Mouse (Mus musculus) common myeloid progenitor, adult 5-6 weeks (primary cell): ENCODE measurements around the gene Abhd12b. TPM values are rescaled to one million over a fixed set of nuclear protein-coding genes. Genes with fewer than 3 reads are reported as not detected.

Experiments
- ATAC-seq: replicated peaks from 2 replicates; pipeline ENCODE4 v1.8.0; 2016; ENCODE audit warnings: low read depth, mild to moderate bottlenecking, moderate TSS enrichment, inconsistent platforms; ENCODE audit not compliant: poor library complexity, severe bottlenecking
- total RNA-seq: library from RNA; stranded (forward); fragments of 200-1000, 187-1606 nt; gene quantifications from 2 replicates; pipeline ENCODE4 v1.2.3, GENCODE M21; 2017

Gene Abhd12b
- total RNA-seq, 1 experiment from 2014 or later, result not detected

- no peak for ATAC-seq
Measured at GRCm38 (mm10) chr12:70196341-70196740, 42.4 kb downstream of the Abhd12b start.

DNA sequence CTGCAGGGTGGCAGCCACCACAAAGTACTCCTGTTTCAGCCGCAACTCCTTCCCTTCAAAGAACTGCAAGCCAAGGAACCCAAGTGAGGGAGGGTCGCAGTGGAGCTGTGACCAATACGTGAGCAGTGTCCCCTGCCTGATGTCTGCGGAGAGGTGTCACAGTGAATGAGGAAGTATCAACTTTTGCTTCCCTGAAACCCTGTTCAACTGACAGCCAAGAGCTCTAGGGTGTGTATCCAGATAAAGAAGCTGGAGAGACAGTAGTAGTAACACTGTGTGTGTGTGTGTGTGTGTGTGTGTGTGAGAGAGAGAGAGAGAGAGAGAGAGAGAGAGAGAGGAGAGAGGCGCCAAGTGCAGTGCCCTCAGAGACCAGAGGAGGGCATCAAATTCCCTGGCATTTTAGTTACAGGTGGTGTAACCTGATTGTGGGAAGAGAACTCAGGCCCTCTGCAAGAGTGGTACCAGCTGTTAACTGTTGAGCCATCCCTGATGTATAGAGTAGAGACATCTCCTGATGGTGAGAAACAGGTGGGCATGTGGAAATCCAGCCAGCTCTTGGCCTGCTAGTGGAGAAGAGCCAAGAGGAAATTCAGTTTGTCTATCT, 48.1 kb downstream of the Abhd12b start:
- peak; percentile 91 for ATAC-seq

DNA sequence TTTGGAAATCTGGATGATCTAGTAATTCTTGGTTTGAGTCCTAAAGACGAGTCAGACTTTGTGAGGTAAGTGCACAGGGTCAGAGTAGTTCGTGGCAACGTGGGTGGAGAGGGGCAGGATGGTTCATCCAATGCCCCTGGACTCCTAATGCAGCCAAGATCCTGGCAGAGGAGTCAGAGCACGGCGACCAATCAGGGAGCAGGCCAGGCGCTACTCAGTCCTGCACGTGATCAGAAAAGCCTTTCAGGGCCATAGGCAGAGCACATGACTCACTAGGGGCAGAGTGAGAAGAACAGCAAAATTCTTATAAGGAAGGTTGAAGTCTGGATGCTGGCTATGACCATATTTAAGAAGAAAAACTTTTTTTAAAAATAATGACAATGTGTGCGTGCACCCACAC, 50.5 kb downstream of the Abhd12b start:
- ATAC-seq, result no peak

- no peak for ATAC-seq
Measured at GRCm38 (mm10) chr12:70208214-70208613, 54.3 kb downstream of the Abhd12b start.

DNA sequence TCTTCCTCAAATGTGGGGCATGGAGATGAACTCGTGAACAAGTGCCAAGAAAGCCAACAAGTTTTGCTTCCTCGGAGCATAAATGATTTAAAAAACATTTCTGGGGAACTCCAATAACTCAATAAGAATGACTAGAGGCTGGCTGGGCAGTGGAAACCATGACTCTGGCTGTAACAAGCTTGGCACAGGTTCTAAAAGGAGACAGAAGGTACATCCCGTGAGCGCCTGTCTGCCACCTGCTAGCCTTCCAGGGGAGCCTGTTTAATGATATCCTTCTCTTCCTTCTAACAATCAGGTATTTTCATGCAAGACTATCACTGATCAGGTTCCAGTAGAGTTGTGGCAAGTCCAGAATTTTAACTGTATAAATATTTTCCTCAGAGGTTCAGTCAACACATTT, 58.6 kb downstream of the Abhd12b start:
- ATAC-seq, result no peak

GRCm38 (mm10) chr12:70213601-70214000, 59.7 kb downstream of the Abhd12b start:
- ATAC-seq, result no peak

DNA sequence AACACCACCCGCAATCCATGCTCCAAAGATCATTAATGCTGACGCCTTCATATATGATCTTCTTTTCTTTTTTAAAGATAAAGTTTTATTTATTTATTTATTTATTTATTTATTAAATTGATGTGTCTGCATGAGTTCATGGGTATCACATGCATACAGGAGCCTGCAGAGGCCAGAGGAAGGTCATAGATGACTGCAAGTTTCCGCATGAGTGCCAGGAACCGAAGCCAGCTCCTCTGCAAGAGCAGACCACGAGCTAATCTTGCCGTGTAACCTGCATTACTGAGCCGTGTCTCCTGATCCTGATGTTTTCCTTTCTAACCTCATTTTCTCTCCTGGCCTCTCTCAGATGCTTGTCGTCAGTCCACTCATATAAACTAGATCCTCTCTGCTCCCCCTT, 60.3 kb downstream of the Abhd12b start:
- ATAC-seq, result no peak

DNA sequence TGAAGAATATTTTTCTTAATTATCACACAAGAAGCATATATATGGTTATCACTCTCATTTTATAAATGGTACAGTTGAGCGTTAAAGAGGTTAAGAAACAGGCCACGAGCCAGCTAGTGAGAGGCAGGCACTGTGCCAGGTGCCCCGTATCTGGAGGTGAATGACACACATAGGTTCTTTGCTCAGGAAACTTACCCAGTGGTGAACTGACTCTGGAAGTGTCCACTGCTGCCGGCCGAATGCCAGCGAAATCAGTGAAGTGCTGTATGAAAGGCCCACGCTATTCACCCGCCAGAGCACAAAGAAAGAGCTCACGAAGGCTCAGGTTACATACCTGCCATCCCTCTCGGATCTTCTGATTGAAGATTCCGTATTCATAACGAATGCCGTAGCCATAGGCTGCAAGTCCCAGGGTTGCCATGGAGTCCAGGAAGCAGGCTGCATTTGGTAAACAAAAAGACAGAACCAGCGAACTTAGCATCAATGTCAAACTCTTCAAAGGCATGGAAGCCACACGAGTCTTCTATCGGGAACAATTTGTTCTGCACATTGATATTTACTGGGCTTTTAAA, 62.4 kb downstream of the Abhd12b start:
- ATAC-seq, result no peak

- peak; percentile 91 for ATAC-seq
Measured at GRCm38 (mm10) chr12:70218795-70219540, 65.0 kb downstream of the Abhd12b start.

GRCm38 (mm10) chr12:70221425-70221824, 67.5 kb downstream of the Abhd12b start:
- ATAC-seq, result peak; percentile 30; the same call in 1 of the 2 replicates

DNA sequence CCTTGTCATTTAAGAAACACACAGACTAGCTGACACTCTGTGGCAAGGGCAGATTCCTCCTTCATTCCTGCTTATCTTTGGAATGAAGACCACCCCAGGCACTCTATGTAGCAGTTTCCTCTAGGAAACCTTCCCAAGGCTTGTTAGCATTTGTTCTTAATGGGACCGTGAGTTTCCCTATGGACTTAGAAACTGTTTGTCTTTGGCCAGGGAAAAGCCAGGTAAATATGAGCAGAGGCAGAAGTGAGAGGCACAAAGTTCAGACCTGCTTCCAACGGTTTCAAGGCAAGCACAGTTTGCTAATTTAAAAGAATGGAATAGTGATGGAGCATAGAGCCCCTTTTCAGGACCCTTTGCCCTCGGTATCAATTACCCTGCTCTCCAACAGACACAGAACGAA, 69.4 kb downstream of the Abhd12b start:
- no peak for ATAC-seq

DNA sequence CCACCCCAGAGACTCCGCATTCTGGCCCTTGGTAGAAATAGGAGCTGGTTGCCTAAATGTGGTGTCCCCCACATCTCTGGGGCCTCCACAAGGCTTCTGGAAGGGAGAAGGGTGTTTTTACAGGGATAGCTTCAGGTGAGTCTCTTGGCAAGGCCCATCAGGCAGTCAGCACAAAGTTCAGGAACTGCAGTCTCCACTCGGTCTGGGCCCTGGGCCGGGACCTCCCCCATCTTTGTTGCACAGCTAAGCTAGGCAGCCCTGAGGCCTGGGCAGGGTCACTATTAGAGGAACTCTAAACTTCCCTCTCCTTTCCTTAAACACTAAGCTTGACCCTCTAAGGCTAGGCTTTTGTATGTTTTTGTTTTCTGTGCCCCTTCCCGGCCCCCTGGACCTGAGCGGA, 72.7 kb downstream of the Abhd12b start:
- 0 out of 2 replicates have a peak, but pooled peaks have one; percentile 8 for ATAC-seq

DNA sequence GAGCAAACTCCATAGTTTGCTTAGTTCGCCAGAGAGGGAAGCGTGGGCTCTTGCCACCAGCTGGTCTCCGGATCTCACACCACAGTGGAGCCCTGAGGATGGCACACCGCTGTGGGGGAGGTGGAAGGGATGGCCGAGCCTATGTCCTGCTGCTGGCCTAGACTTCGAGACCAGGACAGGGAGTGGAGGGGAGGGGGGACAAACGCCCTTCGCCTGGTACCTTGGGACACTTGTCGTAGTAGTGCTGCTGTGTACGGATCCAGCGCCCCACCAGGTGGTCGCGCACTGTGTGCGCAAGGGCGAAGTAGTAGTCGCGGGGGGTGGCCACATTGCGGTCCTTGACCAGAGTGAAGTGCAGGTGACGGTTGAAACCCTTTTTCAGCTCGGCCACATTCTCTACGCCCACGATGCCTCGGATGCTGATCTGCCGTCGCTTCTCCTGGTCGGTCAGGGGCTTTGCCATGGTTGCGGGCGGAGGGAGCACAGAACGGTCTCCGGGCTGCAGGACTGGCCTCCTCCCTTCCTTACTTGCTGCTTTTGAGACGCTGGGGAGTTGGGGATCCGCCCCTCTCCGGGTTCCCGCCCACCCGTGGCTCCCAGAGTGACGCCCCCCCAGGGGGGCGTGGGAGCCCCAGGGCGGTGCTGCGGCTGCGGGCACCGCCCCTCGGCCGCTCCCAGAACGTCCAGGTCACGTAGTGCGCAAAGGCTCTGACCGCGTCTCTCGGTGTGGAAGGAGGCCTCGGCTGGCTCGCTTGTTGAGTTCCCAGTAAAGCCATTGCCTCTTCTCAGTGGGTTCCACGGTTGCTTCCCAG, 73.4 kb downstream of the Abhd12b start:
- peak; percentile 79 for ATAC-seq

DNA sequence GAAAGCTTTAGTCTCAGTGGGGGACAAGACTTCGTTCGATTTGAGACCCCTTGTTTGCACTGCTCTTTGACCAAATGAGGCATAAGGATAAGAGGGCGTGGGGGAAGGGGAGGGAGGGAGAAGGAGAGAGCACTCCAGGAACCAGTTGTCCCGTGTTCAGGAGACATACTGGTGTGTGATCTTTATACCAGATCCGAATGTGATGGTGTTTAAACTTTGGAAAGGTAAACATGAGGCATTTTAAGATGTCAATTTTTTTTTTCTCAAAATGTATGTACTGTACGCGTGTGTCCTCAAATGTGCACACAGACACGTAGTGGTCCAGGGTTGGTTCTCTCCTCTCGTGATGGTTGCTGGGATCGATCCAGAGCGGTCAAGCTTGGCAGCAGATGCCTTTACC, 74.2 kb downstream of the Abhd12b start:
- ATAC-seq, result no peak

DNA sequence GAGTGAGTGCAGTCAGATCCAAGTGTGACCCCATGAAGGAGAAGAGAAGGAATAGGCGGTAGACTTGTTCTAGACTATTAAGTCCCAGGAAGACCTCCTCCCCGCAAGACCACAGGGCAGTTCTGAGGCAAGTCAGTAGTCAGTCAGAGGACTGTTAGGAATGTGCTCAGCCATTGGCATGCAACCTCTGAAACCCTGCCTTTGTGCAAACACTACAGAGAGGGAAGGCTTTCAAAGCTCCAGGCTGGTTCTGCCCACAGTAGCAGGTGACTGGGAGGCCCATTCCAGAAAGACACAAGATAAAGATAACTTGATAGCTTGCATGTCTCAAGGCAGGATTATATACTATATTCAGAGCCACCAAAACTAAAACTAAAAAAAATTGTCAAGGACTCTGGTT, 77.4 kb downstream of the Abhd12b start, which contains the start of gene Pygl:
TSS of gene Pygl (minus strand) at position 195 of the 400 bp plus-strand sequence.
- no peak for ATAC-seq

GRCm38 (mm10) chr12:70232020-70232544, 78.1 kb downstream of the Abhd12b start:
- peak; percentile 44 for ATAC-seq
